Mouse (Mus musculus): ENCODE data around the gene Pex11b. TPM values are rescaled to one million over a fixed set of nuclear protein-coding genes. Genes with fewer than 3 reads are reported as not detected.
"Not testable (repeated sequence)": the region's sequence is repeated elsewhere in the genome, so short reads cannot be mapped to it uniquely, and the experiment has no call there.

The Pex11b gene
- polyA plus RNA-seq, 1 experiment from 2014 or later = 44.6 TPM

GRCm38 (mm10) chr3:96599411-96599810 lies 35.8 kb upstream of the Pex11b start:
- H3K36me3 ChIP-seq = peaks cover 10% of the 10 kb centered on the region; the same call in 1 of the 2 replicates
- peaks cover 73% of the 10 kb centered on the region for H3K4me1 ChIP-seq
- no peak for DNase-seq (ENCODE audit: low spot score)
- peaks cover 42% of the 10 kb centered on the region for H3K27me3 ChIP-seq (ENCODE audit: low read depth, poor library complexity, severe bottlenecking)
- no peaks in the 10 kb centered on the region for H3K9me3 ChIP-seq (replicated peaks)
- 71% methylated on average over 3 of the region's 3 CpGs for WGBS
- H3K27ac ChIP-seq = peak overlapping the region; percentile 83; the same call in 1 of the 2 replicates
- H3K4me3 ChIP-seq = peak overlapping the region; percentile 67; the same call in 1 of the 2 replicates

- H3K4me3 ChIP-seq = peak within 1 kb of the TSS; percentile 92
- peaks cover 31% of the 10 kb centered on the region for H3K27me3 ChIP-seq (ENCODE audit: low read depth, poor library complexity, severe bottlenecking)
- WGBS = under 1% methylated on average over 27 of the region's 27 CpGs
- peaks cover 70% of the 10 kb centered on the region for H3K4me1 ChIP-seq
- H3K36me3 ChIP-seq = peaks cover 21% of the 10 kb centered on the region
- DNase-seq (ENCODE audit: low spot score) = peak; percentile 93
- H3K9me3 ChIP-seq (replicated peaks) = no peaks in the 10 kb centered on the region
- H3K27ac ChIP-seq = peak within 1 kb of the TSS; percentile 97
These were observed 34.4 kb upstream of the Pex11b start, which contains the start of gene Lix1l for GRCm38 (mm10) chr3:96600639-96601250. Gene Lix1l (plus strand): TSS chr3:96601149.

- H3K36me3 ChIP-seq = peaks cover 25% of the 10 kb centered on the region
- peaks cover 25% of the 10 kb centered on the region for H3K27me3 ChIP-seq (ENCODE audit: low read depth, poor library complexity, severe bottlenecking)
- peak overlapping the region; percentile 97 for H3K27ac ChIP-seq
- peaks cover 65% of the 10 kb centered on the region for H3K4me1 ChIP-seq
- WGBS = 1% methylated on average over 30 of the region's 40 CpGs
- H3K4me3 ChIP-seq = peak overlapping the region; percentile 92
- DNase-seq (ENCODE audit: low spot score) = no peak
- no peaks in the 10 kb centered on the region for H3K9me3 ChIP-seq (replicated peaks)
These were observed 33.9 kb upstream of the Pex11b start for GRCm38 (mm10) chr3:96601251-96601787.

- 52% methylated on average over 10 of the region's 10 CpGs for WGBS
- peak overlapping the region; percentile 97 for H3K27ac ChIP-seq
- H3K4me1 ChIP-seq = peaks cover 57% of the 10 kb centered on the region
- H3K27me3 ChIP-seq (ENCODE audit: low read depth, poor library complexity, severe bottlenecking) = peaks cover 17% of the 10 kb centered on the region
- H3K36me3 ChIP-seq = peaks cover 25% of the 10 kb centered on the region
- DNase-seq (ENCODE audit: low spot score) = no peak
- H3K9me3 ChIP-seq (replicated peaks) = no peaks in the 10 kb centered on the region
- peak overlapping the region; percentile 92 for H3K4me3 ChIP-seq
These were observed 33.1 kb upstream of the Pex11b start for GRCm38 (mm10) chr3:96601941-96602703.

GRCm38 (mm10) chr3:96602704-96603084 lies 32.5 kb upstream of the Pex11b start:
- no peaks in the 10 kb centered on the region for H3K9me3 ChIP-seq (replicated peaks)
- no peak for DNase-seq (ENCODE audit: low spot score)
- 61% methylated on average over 5 of the region's 5 CpGs for WGBS
- peaks cover 17% of the 10 kb centered on the region for H3K27me3 ChIP-seq (ENCODE audit: low read depth, poor library complexity, severe bottlenecking)
- peak overlapping the region; percentile 97; the same call in 1 of the 2 replicates for H3K27ac ChIP-seq
- H3K4me3 ChIP-seq = peak overlapping the region; percentile 92
- peaks cover 25% of the 10 kb centered on the region for H3K36me3 ChIP-seq
- H3K4me1 ChIP-seq = peaks cover 51% of the 10 kb centered on the region

- WGBS = 68% methylated on average over 5 of the region's 5 CpGs
- Histone ChIP-seq H3K4me1 (peaks cover 45% of the 10 kb centered on the region), H3K4me3 (peak overlapping the region; percentile 92; the same call in 1 of the 2 replicates), H3K27me3 (ENCODE audit: low read depth, poor library complexity, severe bottlenecking) (peaks cover 17% of the 10 kb centered on the region), H3K27ac (no peak overlapping the region; the same call in 1 of the 2 replicates), H3K9me3 (replicated peaks) (no peaks in the 10 kb centered on the region), H3K36me3 (peaks cover 30% of the 10 kb centered on the region)
- DNase-seq (ENCODE audit: low spot score) = no peak
These were observed 31.9 kb upstream of the Pex11b start for GRCm38 (mm10) chr3:96603311-96603710.

GRCm38 (mm10) chr3:96606007-96606406 lies 29.2 kb upstream of the Pex11b start:
- peaks cover 35% of the 10 kb centered on the region for H3K36me3 ChIP-seq
- not testable (repeated sequence) for H3K4me3 ChIP-seq; H3K27me3 ChIP-seq (ENCODE audit: low read depth, poor library complexity, severe bottlenecking); H3K27ac ChIP-seq; H3K9me3 ChIP-seq (replicated peaks); DNase-seq (ENCODE audit: low spot score)
- 95% methylated on average over 4 of the region's 4 CpGs for WGBS
- peaks cover 26% of the 10 kb centered on the region for H3K4me1 ChIP-seq

- no peaks in the 10 kb centered on the region for H3K27me3 ChIP-seq (ENCODE audit: low read depth, poor library complexity, severe bottlenecking)
- no peaks in the 10 kb centered on the region for H3K9me3 ChIP-seq (replicated peaks)
- H3K4me1 ChIP-seq = peaks cover 20% of the 10 kb centered on the region
- H3K4me3 ChIP-seq = no peak overlapping the region
- DNase-seq (ENCODE audit: low spot score) = no peak
- 89% methylated on average over 4 of the region's 4 CpGs for WGBS
- H3K36me3 ChIP-seq = peaks cover 35% of the 10 kb centered on the region
- H3K27ac ChIP-seq = no peak overlapping the region
These were observed 28.6 kb upstream of the Pex11b start for GRCm38 (mm10) chr3:96606618-96607017.

GRCm38 (mm10) chr3:96617941-96618340 lies 17.2 kb upstream of the Pex11b start:
- Histone ChIP-seq H3K27me3 (ENCODE audit: low read depth, poor library complexity, severe bottlenecking) (no peaks in the 10 kb centered on the region), H3K4me1 (no peaks in the 10 kb centered on the region), H3K36me3 (peaks cover 86% of the 10 kb centered on the region), H3K27ac (no peak overlapping the region), H3K9me3 (replicated peaks) (no peaks in the 10 kb centered on the region), H3K4me3 (no peak overlapping the region)
- WGBS = 87% methylated on average over 3 of the region's 3 CpGs
- no peak for DNase-seq (ENCODE audit: low spot score)

- 93% methylated on average over 4 of the region's 4 CpGs for WGBS
- DNase-seq (ENCODE audit: low spot score) = no peak
- H3K4me3 ChIP-seq = no peak overlapping the region
- H3K36me3 ChIP-seq = peaks cover 82% of the 10 kb centered on the region
- no peaks in the 10 kb centered on the region for H3K9me3 ChIP-seq (replicated peaks)
- no peaks in the 10 kb centered on the region for H3K27me3 ChIP-seq (ENCODE audit: low read depth, poor library complexity, severe bottlenecking)
- H3K4me1 ChIP-seq = no peaks in the 10 kb centered on the region
- H3K27ac ChIP-seq = no peak overlapping the region
These were observed 12.0 kb upstream of the Pex11b start for GRCm38 (mm10) chr3:96623201-96623600.

GRCm38 (mm10) chr3:96629729-96630600 lies 5.2 kb upstream of the Pex11b start, which contains the start of gene Rbm8a:
Gene Rbm8a (plus strand): TSS chr3:96629933.
- WGBS = under 1% methylated on average over 48 of the region's 48 CpGs
- Histone ChIP-seq H3K36me3 (peaks cover 60% of the 10 kb centered on the region), H3K4me1 (peaks cover 13% of the 10 kb centered on the region), H3K27me3 (ENCODE audit: low read depth, poor library complexity, severe bottlenecking) (no peaks in the 10 kb centered on the region), H3K4me3 (peak within 1 kb of the TSS; percentile 61), H3K27ac (peak within 1 kb of the TSS; percentile 94), H3K9me3 (replicated peaks) (no peaks in the 10 kb centered on the region)
- peak; percentile 95 for DNase-seq (ENCODE audit: low spot score)

GRCm38 (mm10) chr3:96632058-96632457 lies 3.1 kb upstream of the Pex11b start:
- Histone ChIP-seq H3K27ac (no peak overlapping the region), H3K27me3 (ENCODE audit: low read depth, poor library complexity, severe bottlenecking) (no peaks in the 10 kb centered on the region), H3K4me1 (peaks cover 30% of the 10 kb centered on the region), H3K4me3 (no peak overlapping the region), H3K36me3 (peaks cover 44% of the 10 kb centered on the region), H3K9me3 (replicated peaks) (no peaks in the 10 kb centered on the region)
- no peak for DNase-seq (ENCODE audit: low spot score)
